Mouse (Mus musculus) G1E (cell line): ENCODE measurements around the gene Thoc2.

ENCODE experiments used
- CTCF ChIP-seq: IDR thresholded peaks from 2 replicates; pipeline ENCODE4 v1.5.1; 2012; ENCODE audit warnings: low read depth, low read length, inconsistent platforms, mixed read lengths
- GATA1 ChIP-seq: IDR thresholded peaks from 2 replicates; pipeline ENCODE4 v1.6.1; 2012; ENCODE audit warnings: borderline replicate concordance, low read length, inconsistent platforms, mixed read lengths

GRCm38 (mm10) chrX:41920574-41920973 is at the start of gene Thoc2:
- TF ChIP-seq CTCF = no peak
- TF ChIP-seq GATA1 = no peak
